Mouse (Mus musculus) liver, embryonic 14.5 days (tissue): ENCODE measurements around the gene Cdh22.

Experiments used
- CTCF ChIP-seq: IDR thresholded peaks from 2 replicates; pipeline ENCODE4 v1.5.1; 2016; ENCODE audit warnings: antibody characterized with exemption, low read depth, control low read depth
- EP300 ChIP-seq: IDR thresholded peaks from 2 replicates; pipeline ENCODE4 v1.6.1; 2016; ENCODE audit warnings: antibody characterized with exemption, low read depth

GRCm38 (mm10) chr2:165234613-165235291 lies at the start of gene Cdh22:
- TF ChIP-seq EP300 (no peak), CTCF (peak; percentile 28; the same call in 1 of the 2 replicates)
